Mouse (Mus musculus): ENCODE results near the gene Ror1. TPM values are rescaled to one million over a fixed set of nuclear protein-coding genes. Genes with fewer than 3 reads are reported as not detected.

Gene Ror1
- polyA plus RNA-seq, 1 experiment from 2014 or later, result 12.4 TPM

- Histone ChIP-seq H3K9ac (ENCODE audit: low read length) (no peak overlapping the region), H3K9me3 (ENCODE audit: control insufficient read depth, low read length) (no peaks in the 10 kb centered on the region), H3K4me2 (ENCODE audit: low read length) (no peak overlapping the region), H3K4me1 (ENCODE audit: control insufficient read depth in 2 of 2, insufficient read depth in 2 of 2, low read length in 2 of 2) (no peaks in the 10 kb centered on the region), H3K27ac (replicated peaks in 1 of 2; ENCODE audit: control insufficient read depth in 1 of 2, insufficient read depth in 1 of 2, low read depth in 2 of 2, low read length in 2 of 2) (no peak overlapping the region), H3K27me3 (ENCODE audit: control insufficient read depth, insufficient read depth, low read length) (no peaks in the 10 kb centered on the region), H3K4me3 (ENCODE audit: control insufficient read depth in 1 of 2, insufficient read depth in 1 of 2, low read depth in 1 of 2, low read length in 2 of 2) (no peak overlapping the region), H3K36me3 (ENCODE audit: control insufficient read depth, insufficient read depth, low read length) (peaks cover 3% of the 10 kb centered on the region)
- ATAC-seq (ENCODE audit: insufficient number of reproducible peaks, insufficient read depth, low FRiP score, low read depth), result no peak
- 87% methylated on average over 4 of the region's 4 CpGs for WGBS
Observed at GRCm38 (mm10) chr4:100436169-100436547, 340.6 kb downstream of the Ror1 start.

- WGBS, result 65% methylated on average over 3 of the region's 3 CpGs
- no peak overlapping the region for H3K9ac ChIP-seq (ENCODE audit: low read length)
- H3K4me1 ChIP-seq (ENCODE audit: control insufficient read depth in 2 of 2, insufficient read depth in 2 of 2, low read length in 2 of 2), result no peaks in the 10 kb centered on the region
- no peak overlapping the region for H3K4me3 ChIP-seq (ENCODE audit: control insufficient read depth in 1 of 2, insufficient read depth in 1 of 2, low read depth in 1 of 2, low read length in 2 of 2)
- no peaks in the 10 kb centered on the region for H3K9me3 ChIP-seq (ENCODE audit: control insufficient read depth, low read length)
- peaks cover 14% of the 10 kb centered on the region; the same call in 1 of the 2 replicates for H3K36me3 ChIP-seq (ENCODE audit: control insufficient read depth, insufficient read depth, low read length)
- ATAC-seq (ENCODE audit: insufficient number of reproducible peaks, insufficient read depth, low FRiP score, low read depth), result no peak
- H3K4me2 ChIP-seq (ENCODE audit: low read length), result no peak overlapping the region
- no peak overlapping the region for H3K27ac ChIP-seq (replicated peaks in 1 of 2; ENCODE audit: control insufficient read depth in 1 of 2, insufficient read depth in 1 of 2, low read depth in 2 of 2, low read length in 2 of 2)
- H3K27me3 ChIP-seq (ENCODE audit: control insufficient read depth, insufficient read depth, low read length), result no peaks in the 10 kb centered on the region
Observed at GRCm38 (mm10) chr4:100446897-100447296, 351.3 kb downstream of the Ror1 start.

GRCm38 (mm10) chr4:100462493-100463120 lies 367.0 kb downstream of the Ror1 start:
- no peak for ATAC-seq (ENCODE audit: insufficient number of reproducible peaks, insufficient read depth, low FRiP score, low read depth)
- H3K4me3 ChIP-seq (ENCODE audit: control insufficient read depth in 1 of 2, insufficient read depth in 1 of 2, low read depth in 1 of 2, low read length in 2 of 2), result no peak overlapping the region
- no peak overlapping the region for H3K27ac ChIP-seq (replicated peaks in 1 of 2; ENCODE audit: control insufficient read depth in 1 of 2, insufficient read depth in 1 of 2, low read depth in 2 of 2, low read length in 2 of 2)
- WGBS, result 62% methylated on average over 9 of the region's 9 CpGs
- H3K27me3 ChIP-seq (ENCODE audit: control insufficient read depth, insufficient read depth, low read length), result no peaks in the 10 kb centered on the region
- no peaks in the 10 kb centered on the region for H3K9me3 ChIP-seq (ENCODE audit: control insufficient read depth, low read length)
- no peak overlapping the region for H3K4me2 ChIP-seq (ENCODE audit: low read length)
- no peak overlapping the region for H3K9ac ChIP-seq (ENCODE audit: low read length)
- H3K36me3 ChIP-seq (ENCODE audit: control insufficient read depth, insufficient read depth, low read length), result no peaks in the 10 kb centered on the region
- no peaks in the 10 kb centered on the region for H3K4me1 ChIP-seq (ENCODE audit: control insufficient read depth in 2 of 2, insufficient read depth in 2 of 2, low read length in 2 of 2)

GRCm38 (mm10) chr4:100478592-100479321 lies 383.2 kb downstream of the Ror1 start, which contains the start of gene Ube2u:
Ube2u (plus strand) TSS chr4:100478849.
- Histone ChIP-seq H3K9ac (ENCODE audit: low read length) (no peak within 1 kb of the TSS), H3K4me3 (ENCODE audit: control insufficient read depth in 1 of 2, insufficient read depth in 1 of 2, low read depth in 1 of 2, low read length in 2 of 2) (peak within 1 kb of the TSS; percentile 25 to 30), H3K4me1 (ENCODE audit: control insufficient read depth in 2 of 2, insufficient read depth in 2 of 2, low read length in 2 of 2) (peaks cover 2 to 4% of the 10 kb centered on the region in 2 experiments; a peak in 1 of 4 replicates), H3K27ac (replicated peaks in 1 of 2; ENCODE audit: control insufficient read depth in 1 of 2, insufficient read depth in 1 of 2, low read depth in 2 of 2, low read length in 2 of 2) (no peak within 1 kb of the TSS), H3K4me2 (ENCODE audit: low read length) (peak within 1 kb of the TSS; percentile 58), H3K36me3 (ENCODE audit: control insufficient read depth, insufficient read depth, low read length) (no peaks in the 10 kb centered on the region), H3K27me3 (ENCODE audit: control insufficient read depth, insufficient read depth, low read length) (no peaks in the 10 kb centered on the region), H3K9me3 (ENCODE audit: control insufficient read depth, low read length) (no peaks in the 10 kb centered on the region)
- no peak for ATAC-seq (ENCODE audit: insufficient number of reproducible peaks, insufficient read depth, low FRiP score, low read depth)
- WGBS, result 28% methylated on average over 15 of the region's 15 CpGs

- ATAC-seq (ENCODE audit: insufficient number of reproducible peaks, insufficient read depth, low FRiP score, low read depth), result no peak
- Histone ChIP-seq H3K27ac (replicated peaks in 1 of 2; ENCODE audit: control insufficient read depth in 1 of 2, insufficient read depth in 1 of 2, low read depth in 2 of 2, low read length in 2 of 2) (no peak overlapping the region), H3K4me3 (ENCODE audit: control insufficient read depth in 1 of 2, insufficient read depth in 1 of 2, low read depth in 1 of 2, low read length in 2 of 2) (no peak overlapping the region), H3K36me3 (ENCODE audit: control insufficient read depth, insufficient read depth, low read length) (no peaks in the 10 kb centered on the region), H3K9me3 (ENCODE audit: control insufficient read depth, low read length) (no peaks in the 10 kb centered on the region), H3K9ac (ENCODE audit: low read length) (no peak overlapping the region), H3K4me2 (ENCODE audit: low read length) (no peak overlapping the region), H3K27me3 (ENCODE audit: control insufficient read depth, insufficient read depth, low read length) (no peaks in the 10 kb centered on the region), H3K4me1 (ENCODE audit: control insufficient read depth in 2 of 2, insufficient read depth in 2 of 2, low read length in 2 of 2) (no peaks in the 10 kb centered on the region)
- WGBS, result 92% methylated on average over 3 of the region's 3 CpGs
Observed at GRCm38 (mm10) chr4:100488447-100488846, 392.9 kb downstream of the Ror1 start.

Other genes with a start within 250 kb of the Ror1 start
- 271 and 274 TPM in 2 replicates for gene Pgm1, start 166.4 kb upstream of the Ror1 start, polyA plus RNA-seq (2014; fragmentation: Nextera tagmentation; extraction: Ambion mirVana)
- 35.5 and 36.0 TPM in 2 replicates for gene Itgb3bp, start 166.0 kb upstream of the Ror1 start, polyA plus RNA-seq (2014; fragmentation: Nextera tagmentation; extraction: Ambion mirVana)